Mouse (Mus musculus): ENCODE results near the gene Schip1. TPM values are rescaled to one million over a fixed set of nuclear protein-coding genes. Genes with fewer than 3 reads are reported as not detected.

The Schip1 gene
- polyA plus RNA-seq, 1 experiment from 2014 or later: 65.8 TPM

GRCm38 (mm10) chr3:68589220-68589840 is 524.7 kb downstream of the Schip1 start:
- Histone ChIP-seq H3K9me3 (replicated peaks) (no peaks in the 10 kb centered on the region), H3K9ac (no peak overlapping the region), H3K4me3 (no peak overlapping the region), H3K27ac (peak overlapping the region; percentile 64), H3K4me1 (replicated peaks) (peaks cover 52% of the 10 kb centered on the region), H3K4me2 (peak overlapping the region; percentile 1; the same call in 1 of the 2 replicates), H3K27me3 (no peaks in the 10 kb centered on the region), H3K36me3 (no peaks in the 10 kb centered on the region)
- 48% methylated on average over 9 of the region's 9 CpGs for WGBS
- peak; percentile 44 for ATAC-seq (replicated peaks; ENCODE audit: insufficient number of reproducible peaks, insufficient read depth, low FRiP score, low read depth)

DNA sequence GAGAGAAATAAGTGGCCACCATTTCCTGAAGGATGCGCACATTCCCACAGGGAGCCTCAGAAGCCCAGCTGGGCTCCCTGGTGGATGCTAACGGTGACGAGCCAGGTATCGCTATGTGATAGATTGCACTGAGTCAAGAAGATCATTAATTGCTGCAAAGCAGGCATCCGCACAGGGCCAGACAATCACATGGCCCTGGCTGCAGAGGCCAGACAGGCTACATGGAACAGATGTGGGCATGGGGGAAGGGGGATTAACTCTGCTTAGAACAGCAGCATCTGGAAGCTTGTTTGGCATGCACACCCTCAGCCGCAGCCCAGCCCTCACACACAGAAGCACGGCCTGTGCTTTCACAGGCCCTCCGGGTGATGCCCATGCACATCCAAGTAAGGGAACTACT is 525.8 kb downstream of the Schip1 start:
- no peaks in the 10 kb centered on the region for H3K36me3 ChIP-seq
- 71% methylated on average over 8 of the region's 8 CpGs for WGBS
- H3K4me1 ChIP-seq (replicated peaks): peaks cover 50% of the 10 kb centered on the region
- no peak overlapping the region for H3K4me2 ChIP-seq
- H3K9ac ChIP-seq: no peak overlapping the region
- H3K27ac ChIP-seq: no peak overlapping the region
- H3K9me3 ChIP-seq (replicated peaks): no peaks in the 10 kb centered on the region
- no peak overlapping the region for H3K4me3 ChIP-seq
- H3K27me3 ChIP-seq: no peaks in the 10 kb centered on the region
- ATAC-seq (replicated peaks; ENCODE audit: insufficient number of reproducible peaks, insufficient read depth, low FRiP score, low read depth): no peak

GRCm38 (mm10) chr3:68592575-68592974 is 528.0 kb downstream of the Schip1 start:
- ATAC-seq (replicated peaks; ENCODE audit: insufficient number of reproducible peaks, insufficient read depth, low FRiP score, low read depth): no peak
- 80% methylated on average over 10 of the region's 10 CpGs for WGBS
- Histone ChIP-seq H3K9me3 (replicated peaks) (no peaks in the 10 kb centered on the region), H3K27ac (no peak overlapping the region), H3K9ac (no peak overlapping the region), H3K27me3 (no peaks in the 10 kb centered on the region), H3K36me3 (no peaks in the 10 kb centered on the region), H3K4me1 (replicated peaks) (peaks cover 35% of the 10 kb centered on the region), H3K4me2 (no peak overlapping the region), H3K4me3 (no peak overlapping the region)

GRCm38 (mm10) chr3:68593073-68593867 is 528.7 kb downstream of the Schip1 start:
- Histone ChIP-seq H3K4me1 (replicated peaks) (peaks cover 28% of the 10 kb centered on the region), H3K27me3 (no peaks in the 10 kb centered on the region), H3K27ac (no peak overlapping the region), H3K36me3 (no peaks in the 10 kb centered on the region), H3K9me3 (replicated peaks) (no peaks in the 10 kb centered on the region), H3K4me3 (no peak overlapping the region), H3K9ac (no peak overlapping the region), H3K4me2 (no peak overlapping the region)
- WGBS: 77% methylated on average over 12 of the region's 12 CpGs
- ATAC-seq (replicated peaks; ENCODE audit: insufficient number of reproducible peaks, insufficient read depth, low FRiP score, low read depth): no peak

GRCm38 (mm10) chr3:68595316-68595925 is 530.8 kb downstream of the Schip1 start:
- ATAC-seq (replicated peaks; ENCODE audit: insufficient number of reproducible peaks, insufficient read depth, low FRiP score, low read depth): no peak
- H3K9ac ChIP-seq: no peak overlapping the region

DNA sequence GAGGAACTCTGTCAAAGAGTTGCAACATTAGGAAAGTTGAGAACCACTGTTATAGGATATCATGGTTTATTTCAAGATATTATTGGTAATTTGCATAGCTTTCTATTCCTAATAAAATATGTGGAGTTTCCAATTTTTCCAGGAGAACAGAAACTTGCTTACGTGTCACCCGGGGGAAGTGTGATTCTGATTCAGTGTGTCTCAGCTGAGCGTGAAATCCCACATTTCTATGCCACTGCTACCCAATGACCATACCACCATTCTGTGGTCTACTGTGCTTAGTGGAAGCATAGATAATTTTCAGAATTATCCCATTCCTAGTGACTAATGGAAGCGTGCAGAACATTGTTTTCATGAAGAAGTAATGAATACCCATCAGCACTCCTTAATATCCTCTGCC is 532.3 kb downstream of the Schip1 start:
- ATAC-seq (replicated peaks; ENCODE audit: insufficient number of reproducible peaks, insufficient read depth, low FRiP score, low read depth): no peak
- Histone ChIP-seq H3K9me3 (replicated peaks) (no peaks in the 10 kb centered on the region), H3K9ac (no peak overlapping the region), H3K36me3 (no peaks in the 10 kb centered on the region), H3K4me1 (replicated peaks) (peaks cover 14% of the 10 kb centered on the region), H3K4me2 (no peak overlapping the region), H3K4me3 (no peak overlapping the region), H3K27me3 (no peaks in the 10 kb centered on the region), H3K27ac (no peak overlapping the region)
- 95% methylated on average over 4 of the region's 4 CpGs for WGBS

More at GRCm38 (mm10) chr3:68595316-68595925, 530.8 kb downstream of the Schip1 start:
- no peak overlapping the region for H3K27ac ChIP-seq
- H3K4me3 ChIP-seq: no peak overlapping the region
- H3K27me3 ChIP-seq: no peaks in the 10 kb centered on the region
- H3K4me2 ChIP-seq: no peak overlapping the region
- no peaks in the 10 kb centered on the region for H3K9me3 ChIP-seq (replicated peaks)
- H3K4me1 ChIP-seq (replicated peaks): peaks cover 17% of the 10 kb centered on the region
- no peaks in the 10 kb centered on the region for H3K36me3 ChIP-seq
- WGBS: 64% methylated on average over 10 of the region's 10 CpGs

GRCm38 (mm10) chr3:68602891-68603290 is 538.3 kb downstream of the Schip1 start:
- no peaks in the 10 kb centered on the region for H3K9me3 ChIP-seq (replicated peaks)
- WGBS: 49% methylated on average over 9 of the region's 9 CpGs
- H3K27me3 ChIP-seq: no peaks in the 10 kb centered on the region
- peak overlapping the region; percentile 57 for H3K27ac ChIP-seq
- ATAC-seq (replicated peaks; ENCODE audit: insufficient number of reproducible peaks, insufficient read depth, low FRiP score, low read depth): peak; percentile 55; the same call in 1 of the 2 replicates
- peaks cover 18% of the 10 kb centered on the region for H3K4me1 ChIP-seq (replicated peaks)
- H3K4me3 ChIP-seq: no peak overlapping the region
- peaks cover 3% of the 10 kb centered on the region; the same call in 1 of the 2 replicates for H3K36me3 ChIP-seq
- H3K9ac ChIP-seq: no peak overlapping the region
- no peak overlapping the region for H3K4me2 ChIP-seq

DNA sequence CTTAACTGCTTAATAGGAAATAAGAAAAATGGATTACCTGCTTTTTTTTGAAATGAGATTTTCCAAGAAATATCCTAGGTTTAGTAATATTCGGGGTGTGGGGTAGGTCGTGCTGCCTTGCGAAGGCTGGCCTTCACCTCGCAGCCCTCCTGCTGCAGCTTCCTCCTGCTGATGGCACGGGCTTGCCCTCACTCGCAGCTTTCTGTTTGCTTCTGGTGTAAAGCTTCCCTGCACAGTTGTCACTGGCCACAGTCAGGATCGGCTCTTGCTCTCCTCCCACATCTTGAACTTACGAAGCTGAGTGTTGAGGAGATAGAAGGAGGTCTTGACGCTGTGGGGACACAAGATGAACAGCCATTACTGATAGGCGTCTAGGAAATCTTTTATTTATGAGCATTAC is 539.9 kb downstream of the Schip1 start:
- no peaks in the 10 kb centered on the region for H3K27me3 ChIP-seq
- peaks cover 24% of the 10 kb centered on the region for H3K4me1 ChIP-seq (replicated peaks)
- H3K4me3 ChIP-seq: no peak overlapping the region
- no peak for ATAC-seq (replicated peaks; ENCODE audit: insufficient number of reproducible peaks, insufficient read depth, low FRiP score, low read depth)
- no peak overlapping the region for H3K9ac ChIP-seq
- H3K4me2 ChIP-seq: no peak overlapping the region
- 66% methylated on average over 10 of the region's 10 CpGs for WGBS
- H3K36me3 ChIP-seq: peaks cover 3% of the 10 kb centered on the region; the same call in 1 of the 2 replicates
- no peak overlapping the region for H3K27ac ChIP-seq
- H3K9me3 ChIP-seq (replicated peaks): no peaks in the 10 kb centered on the region

GRCm38 (mm10) chr3:68604962-68605361 is 540.4 kb downstream of the Schip1 start:
- H3K4me2 ChIP-seq: no peak overlapping the region
- no peak overlapping the region for H3K27ac ChIP-seq
- no peak for ATAC-seq (replicated peaks; ENCODE audit: insufficient number of reproducible peaks, insufficient read depth, low FRiP score, low read depth)
- no peaks in the 10 kb centered on the region for H3K27me3 ChIP-seq
- H3K9me3 ChIP-seq (replicated peaks): no peaks in the 10 kb centered on the region
- WGBS: 80% methylated on average over 10 of the region's 10 CpGs
- no peak overlapping the region for H3K9ac ChIP-seq
- peaks cover 3% of the 10 kb centered on the region; the same call in 1 of the 2 replicates for H3K36me3 ChIP-seq
- H3K4me3 ChIP-seq: no peak overlapping the region
- H3K4me1 ChIP-seq (replicated peaks): peaks cover 29% of the 10 kb centered on the region

DNA sequence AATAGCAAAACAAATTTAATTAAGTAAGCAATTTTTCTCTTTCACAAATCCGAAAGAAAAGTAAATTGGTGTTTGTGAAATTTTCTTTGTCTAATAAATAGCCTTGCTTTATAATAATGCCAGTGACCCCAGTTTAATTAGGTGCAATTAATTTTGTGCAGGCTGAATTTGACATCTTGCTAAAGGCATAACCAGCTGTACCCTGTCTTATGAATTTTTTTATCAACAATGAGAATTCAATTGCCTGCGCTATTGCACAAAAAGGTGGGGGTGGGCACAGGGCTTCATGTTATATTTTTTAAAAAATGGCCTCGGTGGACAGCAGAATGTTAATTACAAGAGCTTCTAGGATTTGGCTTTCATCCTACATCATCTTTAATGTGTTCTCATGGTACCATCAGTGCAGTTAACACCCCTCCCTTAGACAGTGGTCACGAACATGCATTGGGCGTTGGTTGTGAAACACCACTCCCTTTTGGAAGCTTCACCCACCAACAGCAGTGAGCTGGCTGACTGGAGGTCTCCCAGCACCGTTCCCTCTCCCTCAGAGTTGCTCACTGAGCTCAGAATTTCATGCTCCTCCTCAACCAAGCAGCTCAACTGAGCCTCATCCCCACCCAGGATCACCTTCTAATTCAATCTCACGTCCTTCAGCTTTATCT is 541.5 kb downstream of the Schip1 start:
- Histone ChIP-seq H3K4me1 (replicated peaks) (peaks cover 28% of the 10 kb centered on the region), H3K27me3 (no peaks in the 10 kb centered on the region), H3K4me2 (no peak overlapping the region), H3K9me3 (replicated peaks) (no peaks in the 10 kb centered on the region), H3K9ac (no peak overlapping the region), H3K4me3 (no peak overlapping the region), H3K36me3 (peaks cover 3% of the 10 kb centered on the region; the same call in 1 of the 2 replicates), H3K27ac (no peak overlapping the region)
- ATAC-seq (replicated peaks; ENCODE audit: insufficient number of reproducible peaks, insufficient read depth, low FRiP score, low read depth): no peak
- WGBS: 82% methylated on average over 7 of the region's 7 CpGs

DNA sequence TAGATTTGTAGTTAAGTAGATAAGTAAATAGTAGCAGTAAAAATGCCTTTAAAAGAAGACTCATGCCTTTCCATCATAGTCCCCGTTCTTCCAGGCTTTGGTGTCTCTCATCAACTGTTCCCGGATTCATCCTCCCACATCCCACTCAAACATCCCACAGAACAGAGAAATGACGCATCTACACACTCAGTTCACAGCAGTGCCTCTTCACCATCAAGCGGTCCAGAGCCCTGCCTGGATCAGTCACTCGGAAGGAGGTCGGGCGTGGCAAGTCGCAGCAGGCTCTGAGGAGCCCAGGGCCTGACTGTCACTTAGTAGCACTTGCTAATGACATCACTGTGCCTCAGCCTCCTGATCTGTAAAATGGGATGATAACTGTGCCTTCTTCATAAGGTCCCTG is 542.1 kb downstream of the Schip1 start:
- H3K36me3 ChIP-seq: peaks cover 3% of the 10 kb centered on the region; the same call in 1 of the 2 replicates
- no peak overlapping the region for H3K27ac ChIP-seq
- no peak overlapping the region for H3K4me3 ChIP-seq
- peaks cover 28% of the 10 kb centered on the region for H3K4me1 ChIP-seq (replicated peaks)
- H3K4me2 ChIP-seq: no peak overlapping the region
- no peak for ATAC-seq (replicated peaks; ENCODE audit: insufficient number of reproducible peaks, insufficient read depth, low FRiP score, low read depth)
- no peaks in the 10 kb centered on the region for H3K27me3 ChIP-seq
- 88% methylated on average over 8 of the region's 8 CpGs for WGBS
- H3K9ac ChIP-seq: no peak overlapping the region
- H3K9me3 ChIP-seq (replicated peaks): no peaks in the 10 kb centered on the region
